Mouse (Mus musculus): ENCODE results near the gene Aak1. TPM values are rescaled to one million over a fixed set of nuclear protein-coding genes. Genes with fewer than 3 reads are reported as not detected.
A peak's percentile ranks its signal among the peaks of the same experiment; 100 is the strongest.

Aak1 gene
- polyA plus RNA-seq (2015; fragmentation: Nextera tagmentation; extraction: Ambion mirVana): 17.8 and 21.8 TPM in 2 replicates

- H3K36me3 ChIP-seq (ENCODE audit: control insufficient read depth, insufficient read depth): no peaks in the 10 kb centered on the region
- H3K27ac ChIP-seq (ENCODE audit: low read length): peak within 1 kb of the TSS; percentile 95
- WGBS: under 1% methylated on average over 60 of the region's 60 CpGs
- H3K27me3 ChIP-seq (ENCODE audit: control insufficient read depth, insufficient read depth, low read length): no peaks in the 10 kb centered on the region
- peak within 1 kb of the TSS; percentile 90 for H3K4me3 ChIP-seq (ENCODE audit: low read length)
- H3K4me1 ChIP-seq (ENCODE audit: control insufficient read depth, insufficient read depth, low read length): peaks cover 34% of the 10 kb centered on the region
- H3K9me3 ChIP-seq (replicated peaks; ENCODE audit: control insufficient read depth, low read length): no peaks in the 10 kb centered on the region
- peak within 1 kb of the TSS; percentile 86 for H3K4me2 ChIP-seq (ENCODE audit: low read depth, low read length)
- peak within 1 kb of the TSS; percentile 93 for H3K9ac ChIP-seq (ENCODE audit: low read length)
- ATAC-seq (replicated peaks; ENCODE audit: extremely low read depth, insufficient read depth, low FRiP score): peak; percentile 89
Observed at GRCm38 (mm10) chr6:86848915-86849644, at the start of gene Aak1. TSS of gene Aak1 (plus strand) at chr6:86849517.

- Histone ChIP-seq H3K4me3 (ENCODE audit: low read length) (no peak overlapping the region), H3K9ac (ENCODE audit: low read length) (no peak overlapping the region), H3K4me2 (ENCODE audit: low read depth, low read length) (no peak overlapping the region), H3K27ac (ENCODE audit: low read length) (no peak overlapping the region), H3K27me3 (ENCODE audit: control insufficient read depth, insufficient read depth, low read length) (no peaks in the 10 kb centered on the region), H3K4me1 (ENCODE audit: control insufficient read depth, insufficient read depth, low read length) (no peaks in the 10 kb centered on the region), H3K36me3 (ENCODE audit: control insufficient read depth, insufficient read depth) (no peaks in the 10 kb centered on the region), H3K9me3 (replicated peaks; ENCODE audit: control insufficient read depth, low read length) (no peaks in the 10 kb centered on the region)
- 85% methylated on average over 3 of the region's 3 CpGs for WGBS
- ATAC-seq (replicated peaks; ENCODE audit: extremely low read depth, insufficient read depth, low FRiP score): no peak
Observed at GRCm38 (mm10) chr6:86800467-86800866, 48.9 kb upstream of the Aak1 start.

- no peak overlapping the region for H3K4me2 ChIP-seq (ENCODE audit: low read depth, low read length)
- no peak overlapping the region for H3K27ac ChIP-seq (ENCODE audit: low read length)
- H3K36me3 ChIP-seq (ENCODE audit: control insufficient read depth, insufficient read depth): no peaks in the 10 kb centered on the region
- no peaks in the 10 kb centered on the region for H3K27me3 ChIP-seq (ENCODE audit: control insufficient read depth, insufficient read depth, low read length)
- H3K9ac ChIP-seq (ENCODE audit: low read length): no peak overlapping the region
- ATAC-seq (replicated peaks; ENCODE audit: extremely low read depth, insufficient read depth, low FRiP score): no peak
- no peaks in the 10 kb centered on the region for H3K9me3 ChIP-seq (replicated peaks; ENCODE audit: control insufficient read depth, low read length)
- H3K4me1 ChIP-seq (ENCODE audit: control insufficient read depth, insufficient read depth, low read length): no peaks in the 10 kb centered on the region
- H3K4me3 ChIP-seq (ENCODE audit: low read length): no peak overlapping the region
- WGBS: 42% methylated on average over 11 of the region's 11 CpGs
Observed at GRCm38 (mm10) chr6:86801431-86801830, 47.9 kb upstream of the Aak1 start.

- H3K4me2 ChIP-seq (ENCODE audit: low read depth, low read length): no peak overlapping the region
- 78% methylated on average over 3 of the region's 3 CpGs for WGBS
- H3K36me3 ChIP-seq (ENCODE audit: control insufficient read depth, insufficient read depth): no peaks in the 10 kb centered on the region
- no peaks in the 10 kb centered on the region for H3K27me3 ChIP-seq (ENCODE audit: control insufficient read depth, insufficient read depth, low read length)
- no peak for ATAC-seq (replicated peaks; ENCODE audit: extremely low read depth, insufficient read depth, low FRiP score)
- no peaks in the 10 kb centered on the region for H3K9me3 ChIP-seq (replicated peaks; ENCODE audit: control insufficient read depth, low read length)
- no peaks in the 10 kb centered on the region for H3K4me1 ChIP-seq (ENCODE audit: control insufficient read depth, insufficient read depth, low read length)
- H3K9ac ChIP-seq (ENCODE audit: low read length): no peak overlapping the region
- no peak overlapping the region for H3K4me3 ChIP-seq (ENCODE audit: low read length)
- H3K27ac ChIP-seq (ENCODE audit: low read length): no peak overlapping the region
Observed at GRCm38 (mm10) chr6:86804646-86805045, 44.7 kb upstream of the Aak1 start.

- Histone ChIP-seq H3K36me3 (ENCODE audit: control insufficient read depth, insufficient read depth) (no peaks in the 10 kb centered on the region), H3K27ac (ENCODE audit: low read length) (no peak overlapping the region), H3K4me2 (ENCODE audit: low read depth, low read length) (no peak overlapping the region), H3K4me3 (ENCODE audit: low read length) (no peak overlapping the region), H3K4me1 (ENCODE audit: control insufficient read depth, insufficient read depth, low read length) (no peaks in the 10 kb centered on the region), H3K9me3 (replicated peaks; ENCODE audit: control insufficient read depth, low read length) (no peaks in the 10 kb centered on the region), H3K9ac (ENCODE audit: low read length) (no peak overlapping the region), H3K27me3 (ENCODE audit: control insufficient read depth, insufficient read depth, low read length) (no peaks in the 10 kb centered on the region)
- WGBS: 3% methylated on average over 5 of the region's 5 CpGs
- no peak for ATAC-seq (replicated peaks; ENCODE audit: extremely low read depth, insufficient read depth, low FRiP score)
Observed at GRCm38 (mm10) chr6:86806455-86807086, 42.7 kb upstream of the Aak1 start.

- 44% methylated on average over 4 of the region's 4 CpGs for WGBS
- Histone ChIP-seq H3K36me3 (ENCODE audit: control insufficient read depth, insufficient read depth) (no peaks in the 10 kb centered on the region), H3K27me3 (ENCODE audit: control insufficient read depth, insufficient read depth, low read length) (no peaks in the 10 kb centered on the region), H3K9me3 (replicated peaks; ENCODE audit: control insufficient read depth, low read length) (no peaks in the 10 kb centered on the region), H3K4me1 (ENCODE audit: control insufficient read depth, insufficient read depth, low read length) (peaks cover 13% of the 10 kb centered on the region), H3K4me3 (ENCODE audit: low read length) (no peak overlapping the region), H3K9ac (ENCODE audit: low read length) (no peak overlapping the region), H3K4me2 (ENCODE audit: low read depth, low read length) (no peak overlapping the region), H3K27ac (ENCODE audit: low read length) (no peak overlapping the region)
- no peak for ATAC-seq (replicated peaks; ENCODE audit: extremely low read depth, insufficient read depth, low FRiP score)
Observed at GRCm38 (mm10) chr6:86812919-86813318, 36.4 kb upstream of the Aak1 start.

- H3K4me1 ChIP-seq (ENCODE audit: control insufficient read depth, insufficient read depth, low read length): peaks cover 13% of the 10 kb centered on the region
- H3K4me3 ChIP-seq (ENCODE audit: low read length): no peak overlapping the region
- H3K27ac ChIP-seq (ENCODE audit: low read length): no peak overlapping the region
- no peak overlapping the region for H3K4me2 ChIP-seq (ENCODE audit: low read depth, low read length)
- no peaks in the 10 kb centered on the region for H3K9me3 ChIP-seq (replicated peaks; ENCODE audit: control insufficient read depth, low read length)
- H3K27me3 ChIP-seq (ENCODE audit: control insufficient read depth, insufficient read depth, low read length): no peaks in the 10 kb centered on the region
- no peak for ATAC-seq (replicated peaks; ENCODE audit: extremely low read depth, insufficient read depth, low FRiP score)
- no peak overlapping the region for H3K9ac ChIP-seq (ENCODE audit: low read length)
- H3K36me3 ChIP-seq (ENCODE audit: control insufficient read depth, insufficient read depth): no peaks in the 10 kb centered on the region
- WGBS: 23% methylated on average over 3 of the region's 3 CpGs
Observed at GRCm38 (mm10) chr6:86813341-86813740, 36.0 kb upstream of the Aak1 start.

- Histone ChIP-seq H3K4me3 (ENCODE audit: low read length) (no peak overlapping the region), H3K36me3 (ENCODE audit: control insufficient read depth, insufficient read depth) (no peaks in the 10 kb centered on the region), H3K9ac (ENCODE audit: low read length) (no peak overlapping the region), H3K4me2 (ENCODE audit: low read depth, low read length) (no peak overlapping the region; the same call in 1 of the 2 replicates), H3K27me3 (ENCODE audit: control insufficient read depth, insufficient read depth, low read length) (no peaks in the 10 kb centered on the region), H3K27ac (ENCODE audit: low read length) (no peak overlapping the region), H3K4me1 (ENCODE audit: control insufficient read depth, insufficient read depth, low read length) (peaks cover 13% of the 10 kb centered on the region), H3K9me3 (replicated peaks; ENCODE audit: control insufficient read depth, low read length) (no peaks in the 10 kb centered on the region)
- no peak for ATAC-seq (replicated peaks; ENCODE audit: extremely low read depth, insufficient read depth, low FRiP score)
- WGBS: 67% methylated on average over 3 of the region's 3 CpGs
Observed at GRCm38 (mm10) chr6:86814926-86815325, 34.4 kb upstream of the Aak1 start.

- H3K9ac ChIP-seq (ENCODE audit: low read length): no peak overlapping the region
- no peak overlapping the region for H3K27ac ChIP-seq (ENCODE audit: low read length)
- ATAC-seq (replicated peaks; ENCODE audit: extremely low read depth, insufficient read depth, low FRiP score): no peak
- peaks cover 13% of the 10 kb centered on the region for H3K4me1 ChIP-seq (ENCODE audit: control insufficient read depth, insufficient read depth, low read length)
- H3K27me3 ChIP-seq (ENCODE audit: control insufficient read depth, insufficient read depth, low read length): no peaks in the 10 kb centered on the region
- no peaks in the 10 kb centered on the region for H3K9me3 ChIP-seq (replicated peaks; ENCODE audit: control insufficient read depth, low read length)
- 25% methylated on average over 7 of the region's 7 CpGs for WGBS
- no peak overlapping the region for H3K4me3 ChIP-seq (ENCODE audit: low read length)
- peak overlapping the region; percentile 36; the same call in 1 of the 2 replicates for H3K4me2 ChIP-seq (ENCODE audit: low read depth, low read length)
- H3K36me3 ChIP-seq (ENCODE audit: control insufficient read depth, insufficient read depth): no peaks in the 10 kb centered on the region
Observed at GRCm38 (mm10) chr6:86815436-86815835, 33.9 kb upstream of the Aak1 start.
